Mouse (Mus musculus): ENCODE data around the gene Ntm. TPM values are rescaled to one million over a fixed set of nuclear protein-coding genes. Genes with fewer than 3 reads are reported as not detected.

Ntm gene
- polyA plus RNA-seq, 1 experiment from 2014 or later, result 27.3 TPM

DNA sequence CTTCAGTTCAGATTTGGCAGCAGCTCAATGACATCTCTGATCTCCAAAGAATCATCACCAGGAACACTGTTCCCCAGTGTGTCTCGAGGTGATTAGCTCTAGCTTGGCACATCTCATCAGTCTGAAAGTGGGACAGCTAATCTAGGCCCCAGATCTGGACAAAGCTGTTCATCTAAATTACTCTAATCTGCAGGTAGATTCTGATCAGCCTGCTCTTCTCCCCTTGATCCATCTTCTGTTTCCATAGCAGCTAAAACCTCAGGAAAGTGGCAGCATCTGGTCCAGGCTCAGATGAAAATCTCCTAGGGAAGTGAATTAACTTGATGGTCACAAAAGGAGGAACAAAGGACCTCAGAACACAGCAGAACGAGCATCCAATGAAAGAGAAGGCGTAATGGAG is 856.2 kb downstream of the Ntm start:
- Histone ChIP-seq H3K4me2 (no peak overlapping the region), H3K27me3 (no peaks in the 10 kb centered on the region), H3K36me3 (no peaks in the 10 kb centered on the region), H3K4me3 (no peak overlapping the region), H3K4me1 (no peaks in the 10 kb centered on the region), H3K9ac (no peak overlapping the region), H3K9me3 (no peaks in the 10 kb centered on the region), H3K27ac (no peak overlapping the region)
- 81% methylated on average over 3 of the region's 3 CpGs for WGBS
- ATAC-seq (ENCODE audit: insufficient number of reproducible peaks, low FRiP score, low TSS enrichment, low read depth), result no peak

DNA sequence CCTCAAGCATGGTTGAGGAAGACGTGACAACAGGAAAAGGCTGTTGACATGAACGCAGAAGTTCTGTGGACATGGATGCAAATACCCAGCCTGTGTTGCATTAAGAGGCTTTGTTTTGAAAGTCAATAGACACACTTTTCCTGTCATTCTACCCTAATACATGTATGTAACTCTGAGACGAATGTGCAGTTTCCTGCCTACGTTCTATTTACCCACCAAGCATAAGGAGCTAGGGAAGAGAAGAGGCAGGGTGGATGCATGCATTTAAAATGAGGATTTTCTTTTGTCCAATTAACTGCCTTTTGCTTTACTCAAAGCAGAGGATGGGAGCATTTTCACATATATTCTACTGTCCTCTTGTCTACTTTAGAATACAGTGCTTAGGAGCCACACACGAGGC is 858.5 kb downstream of the Ntm start:
- no peak overlapping the region for H3K9ac ChIP-seq
- ATAC-seq (ENCODE audit: insufficient number of reproducible peaks, low FRiP score, low TSS enrichment, low read depth), result no peak
- H3K9me3 ChIP-seq, result no peaks in the 10 kb centered on the region
- H3K4me3 ChIP-seq, result no peak overlapping the region
- H3K4me2 ChIP-seq, result no peak overlapping the region
- H3K27me3 ChIP-seq, result no peaks in the 10 kb centered on the region
- 90% methylated on average over 5 of the region's 5 CpGs for WGBS
- no peak overlapping the region for H3K27ac ChIP-seq
- H3K4me1 ChIP-seq, result no peaks in the 10 kb centered on the region
- no peaks in the 10 kb centered on the region for H3K36me3 ChIP-seq

DNA sequence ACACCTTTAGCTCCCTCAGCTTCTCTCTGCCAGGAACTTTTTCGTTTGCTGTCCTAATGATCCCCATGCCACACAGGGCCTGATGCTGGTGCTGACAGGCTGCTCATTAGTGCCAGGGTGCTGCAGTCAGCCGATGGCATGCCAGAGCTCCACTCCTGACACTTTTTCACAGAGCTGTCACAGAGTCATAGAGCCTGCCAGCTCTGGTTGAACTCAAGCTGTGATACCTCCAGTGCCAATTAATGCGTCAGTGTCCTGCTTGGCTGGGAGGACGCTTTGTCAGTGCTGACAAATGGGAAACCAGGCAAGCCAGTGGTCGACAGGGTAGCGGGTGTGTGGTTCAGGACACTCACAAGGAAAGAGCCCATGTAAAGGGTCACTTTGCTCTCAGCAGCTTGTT is 858.9 kb downstream of the Ntm start:
- Histone ChIP-seq H3K4me2 (no peak overlapping the region), H3K27me3 (no peaks in the 10 kb centered on the region), H3K9me3 (no peaks in the 10 kb centered on the region), H3K36me3 (no peaks in the 10 kb centered on the region), H3K4me1 (no peaks in the 10 kb centered on the region), H3K9ac (no peak overlapping the region), H3K4me3 (no peak overlapping the region), H3K27ac (no peak overlapping the region)
- ATAC-seq (ENCODE audit: insufficient number of reproducible peaks, low FRiP score, low TSS enrichment, low read depth), result no peak
- WGBS, result 58% methylated on average over 6 of the region's 6 CpGs

DNA sequence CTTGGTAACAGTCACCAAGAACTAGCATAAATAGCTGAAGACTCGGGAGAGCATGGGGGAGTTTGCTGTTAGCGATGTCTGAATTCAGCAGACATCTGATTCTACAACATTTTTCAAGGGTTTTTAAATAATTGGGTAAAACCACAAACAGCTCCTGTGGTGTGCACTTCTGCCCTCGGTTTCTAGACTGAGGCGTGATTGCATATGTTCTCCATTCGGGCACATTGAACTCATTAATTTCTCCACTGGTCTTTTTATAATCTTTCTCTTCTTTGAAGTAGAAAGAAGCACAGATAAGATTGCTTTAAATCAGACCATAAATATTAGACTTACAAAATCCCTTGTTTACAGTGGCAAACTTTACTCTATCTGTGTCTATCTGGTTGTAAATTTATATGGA is 862.3 kb downstream of the Ntm start:
- no peak overlapping the region for H3K4me2 ChIP-seq
- no peaks in the 10 kb centered on the region for H3K27me3 ChIP-seq
- no peak for ATAC-seq (ENCODE audit: insufficient number of reproducible peaks, low FRiP score, low TSS enrichment, low read depth)
- 29% methylated on average over 5 of the region's 5 CpGs for WGBS
- H3K27ac ChIP-seq, result no peak overlapping the region
- no peaks in the 10 kb centered on the region for H3K4me1 ChIP-seq
- no peaks in the 10 kb centered on the region for H3K36me3 ChIP-seq
- no peaks in the 10 kb centered on the region for H3K9me3 ChIP-seq
- no peak overlapping the region for H3K4me3 ChIP-seq
- H3K9ac ChIP-seq, result no peak overlapping the region

DNA sequence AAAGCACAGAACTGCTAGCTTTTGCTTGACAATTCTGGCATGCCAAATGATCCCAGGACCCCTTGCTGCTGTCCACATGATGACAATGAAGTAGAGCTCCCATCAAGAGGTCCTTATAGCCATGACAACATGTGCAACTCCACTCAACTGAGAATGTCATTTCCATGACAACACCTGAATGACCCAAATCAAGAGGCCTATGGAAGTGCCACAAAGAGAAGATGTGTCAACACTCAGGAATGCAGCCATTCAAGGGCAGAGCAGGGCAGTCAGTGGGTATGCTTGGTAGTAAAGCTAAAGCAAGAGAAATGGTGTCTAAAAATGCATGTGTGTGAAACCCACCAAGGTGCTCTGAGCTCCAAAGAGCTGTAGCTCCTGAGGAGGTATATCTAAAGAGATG is 870.5 kb downstream of the Ntm start:
- Histone ChIP-seq H3K27me3 (no peaks in the 10 kb centered on the region), H3K4me3 (no peak overlapping the region), H3K27ac (no peak overlapping the region), H3K9me3 (no peaks in the 10 kb centered on the region), H3K9ac (no peak overlapping the region), H3K4me2 (no peak overlapping the region), H3K4me1 (no peaks in the 10 kb centered on the region; the same call in 1 of the 2 replicates), H3K36me3 (no peaks in the 10 kb centered on the region)
- ATAC-seq (ENCODE audit: insufficient number of reproducible peaks, low FRiP score, low TSS enrichment, low read depth), result no peak

DNA sequence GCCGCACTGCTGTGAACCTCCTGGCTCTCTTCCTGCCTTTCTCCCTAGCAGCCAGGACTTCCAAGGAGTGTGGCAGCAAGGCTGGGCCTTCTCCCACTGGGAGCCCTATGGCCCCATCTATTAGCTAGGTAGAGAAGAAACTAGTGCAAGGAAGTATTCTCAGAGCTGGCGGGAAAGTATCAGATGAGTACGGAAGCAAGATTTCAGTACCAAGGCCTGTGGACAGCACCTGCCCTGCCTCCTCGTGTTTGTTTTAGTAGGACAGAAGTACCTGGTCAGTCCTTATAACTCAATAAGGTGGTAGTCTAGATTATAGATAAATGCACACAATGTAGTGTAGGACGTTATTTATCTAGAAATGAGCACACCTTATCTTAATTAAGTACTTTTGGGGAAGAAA is 874.3 kb downstream of the Ntm start:
- Histone ChIP-seq H3K9ac (no peak overlapping the region), H3K9me3 (no peaks in the 10 kb centered on the region), H3K4me1 (no peaks in the 10 kb centered on the region; the same call in 1 of the 2 replicates), H3K36me3 (no peaks in the 10 kb centered on the region), H3K4me2 (no peak overlapping the region), H3K27me3 (no peaks in the 10 kb centered on the region), H3K4me3 (no peak overlapping the region), H3K27ac (no peak overlapping the region)
- 50% methylated on average over 5 of the region's 5 CpGs for WGBS
- ATAC-seq (ENCODE audit: insufficient number of reproducible peaks, low FRiP score, low TSS enrichment, low read depth), result no peak

DNA sequence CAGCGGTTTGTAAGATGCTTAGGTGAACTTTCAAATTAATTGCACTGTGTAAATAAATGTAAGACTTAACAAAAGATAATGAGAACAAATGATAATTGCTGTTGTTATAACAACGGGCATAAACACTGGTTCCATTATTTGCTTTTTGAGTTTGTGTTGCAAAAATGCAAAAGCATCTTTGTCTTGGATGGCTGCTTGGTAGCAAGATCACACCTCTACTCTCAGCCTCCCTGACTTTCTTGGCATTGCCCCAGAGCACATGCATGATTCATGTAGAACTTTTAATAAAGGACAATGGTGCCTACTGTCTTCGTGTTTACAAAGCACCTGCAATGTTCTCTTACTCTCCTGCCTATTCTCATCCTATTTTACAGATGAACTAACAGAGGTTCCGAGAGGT is 875.3 kb downstream of the Ntm start:
- H3K9me3 ChIP-seq, result no peaks in the 10 kb centered on the region
- no peak overlapping the region for H3K4me3 ChIP-seq
- 77% methylated on average over 4 of the region's 4 CpGs for WGBS
- H3K4me2 ChIP-seq, result no peak overlapping the region
- H3K4me1 ChIP-seq, result no peaks in the 10 kb centered on the region; the same call in 1 of the 2 replicates
- no peaks in the 10 kb centered on the region for H3K27me3 ChIP-seq
- no peak for ATAC-seq (ENCODE audit: insufficient number of reproducible peaks, low FRiP score, low TSS enrichment, low read depth)
- H3K27ac ChIP-seq, result no peak overlapping the region
- H3K36me3 ChIP-seq, result no peaks in the 10 kb centered on the region
- H3K9ac ChIP-seq, result no peak overlapping the region

DNA sequence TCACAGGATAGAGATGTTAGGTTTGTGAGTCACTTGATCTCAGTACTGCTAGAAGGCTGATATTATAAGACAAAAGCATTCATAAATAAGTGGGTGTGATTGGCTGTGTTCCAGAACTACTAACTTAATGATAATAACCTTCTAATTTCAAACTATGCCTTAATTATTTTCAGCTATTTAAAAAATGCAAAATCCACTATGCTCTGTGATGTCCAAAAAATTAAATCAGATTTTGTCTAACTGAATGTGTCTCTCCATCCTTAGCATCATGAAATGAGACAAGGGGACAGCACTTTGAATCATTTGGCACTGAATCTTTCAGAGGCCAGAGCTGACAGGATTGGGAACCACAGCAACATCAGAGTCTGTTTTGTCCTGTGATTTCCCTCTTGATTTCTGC is 875.8 kb downstream of the Ntm start:
- ATAC-seq (ENCODE audit: insufficient number of reproducible peaks, low FRiP score, low TSS enrichment, low read depth), result no peak
- no peaks in the 10 kb centered on the region for H3K36me3 ChIP-seq
- H3K4me3 ChIP-seq, result no peak overlapping the region
- H3K27ac ChIP-seq, result no peak overlapping the region
- no peak overlapping the region for H3K4me2 ChIP-seq
- no peaks in the 10 kb centered on the region for H3K27me3 ChIP-seq
- no peaks in the 10 kb centered on the region for H3K9me3 ChIP-seq
- no peaks in the 10 kb centered on the region; the same call in 1 of the 2 replicates for H3K4me1 ChIP-seq
- H3K9ac ChIP-seq, result no peak overlapping the region

DNA sequence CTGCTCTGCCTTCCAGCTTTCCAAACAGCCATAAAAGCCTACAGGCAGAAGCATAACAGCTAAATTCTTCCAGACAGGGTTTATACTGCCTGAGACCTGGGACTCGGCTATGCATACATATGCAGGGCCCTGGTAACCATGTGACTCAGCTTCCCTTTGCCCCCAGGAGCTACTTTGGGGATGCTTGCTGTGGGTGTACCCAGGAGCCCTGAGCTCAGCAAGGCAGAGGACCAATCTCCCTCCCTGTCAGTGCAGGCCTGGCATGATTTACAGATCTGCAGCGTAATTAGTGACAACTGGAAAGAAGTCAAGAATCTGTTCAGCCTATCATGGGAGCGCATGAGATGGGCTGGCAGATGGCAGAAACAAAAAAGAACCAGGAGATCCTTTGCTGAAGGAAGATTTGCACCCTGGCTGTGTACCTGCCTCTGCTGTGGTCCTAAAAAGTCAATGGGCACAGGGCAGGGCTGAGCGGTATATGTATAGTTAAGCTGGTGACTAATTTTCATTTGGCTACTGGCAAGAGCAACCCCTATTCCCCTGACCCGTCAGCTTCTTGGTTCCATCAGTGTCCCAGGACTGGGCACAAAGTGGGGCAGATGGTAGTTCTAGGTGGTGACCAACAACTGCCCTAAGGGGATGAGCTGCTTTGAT is 886.9 kb downstream of the Ntm start:
- H3K9me3 ChIP-seq, result no peaks in the 10 kb centered on the region
- WGBS, result 68% methylated on average over 5 of the region's 5 CpGs
- H3K4me2 ChIP-seq, result no peak overlapping the region
- no peak for ATAC-seq (ENCODE audit: insufficient number of reproducible peaks, low FRiP score, low TSS enrichment, low read depth)
- no peak overlapping the region for H3K9ac ChIP-seq
- H3K27ac ChIP-seq, result no peak overlapping the region
- H3K4me3 ChIP-seq, result no peak overlapping the region
- no peaks in the 10 kb centered on the region for H3K36me3 ChIP-seq
- no peaks in the 10 kb centered on the region for H3K4me1 ChIP-seq
- H3K27me3 ChIP-seq, result no peaks in the 10 kb centered on the region

DNA sequence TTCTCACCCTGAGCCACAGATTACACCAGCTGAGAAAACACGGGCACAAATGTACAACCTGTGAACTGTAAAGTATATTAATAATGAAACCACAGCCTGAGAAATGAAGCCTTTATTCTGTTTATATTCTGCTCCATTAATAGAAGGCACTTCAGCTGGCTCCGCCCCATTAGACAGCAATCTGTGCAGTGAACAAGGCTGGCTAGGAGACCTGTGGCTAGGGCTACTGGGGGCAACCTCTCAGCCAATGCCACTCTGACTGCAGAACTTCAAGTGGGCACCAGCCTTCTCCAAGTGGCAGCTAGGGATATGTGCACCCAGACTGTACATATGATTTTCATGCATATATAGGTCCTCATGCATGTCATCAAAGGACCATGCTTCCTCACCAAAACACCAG is 887.7 kb downstream of the Ntm start:
- WGBS, result 71% methylated on average over 2 of the region's 2 CpGs
- no peak for ATAC-seq (ENCODE audit: insufficient number of reproducible peaks, low FRiP score, low TSS enrichment, low read depth)
- Histone ChIP-seq H3K9me3 (no peaks in the 10 kb centered on the region), H3K4me2 (no peak overlapping the region), H3K27ac (no peak overlapping the region), H3K27me3 (no peaks in the 10 kb centered on the region), H3K36me3 (no peaks in the 10 kb centered on the region), H3K9ac (no peak overlapping the region), H3K4me3 (no peak overlapping the region), H3K4me1 (no peaks in the 10 kb centered on the region)

DNA sequence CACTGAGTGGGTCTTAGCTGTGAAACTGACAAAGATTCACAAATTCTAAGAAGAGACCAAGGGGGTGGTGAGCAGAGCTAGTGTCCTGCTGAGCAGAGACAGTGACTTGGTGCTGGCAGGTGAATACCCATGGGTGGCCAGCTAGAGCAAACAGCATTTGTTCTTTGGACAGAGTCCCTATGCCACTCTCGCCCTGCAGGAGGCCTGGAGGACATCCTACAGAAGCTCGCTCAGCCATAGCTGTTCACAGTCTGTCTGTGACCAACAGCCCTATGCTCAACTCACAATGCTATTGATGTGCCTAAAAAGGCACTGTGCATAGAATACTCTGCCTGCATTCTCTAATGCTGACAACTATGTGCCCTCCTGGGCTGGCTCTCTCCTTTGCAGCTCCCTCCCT is 888.4 kb downstream of the Ntm start:
- H3K9me3 ChIP-seq, result no peaks in the 10 kb centered on the region
- no peaks in the 10 kb centered on the region for H3K4me1 ChIP-seq
- WGBS, result 80% methylated on average over 2 of the region's 2 CpGs
- no peak overlapping the region for H3K27ac ChIP-seq
- no peak overlapping the region for H3K9ac ChIP-seq
- H3K4me3 ChIP-seq, result no peak overlapping the region
- H3K36me3 ChIP-seq, result no peaks in the 10 kb centered on the region
- no peaks in the 10 kb centered on the region for H3K27me3 ChIP-seq
- H3K4me2 ChIP-seq, result no peak overlapping the region
- ATAC-seq (ENCODE audit: insufficient number of reproducible peaks, low FRiP score, low TSS enrichment, low read depth), result no peak

DNA sequence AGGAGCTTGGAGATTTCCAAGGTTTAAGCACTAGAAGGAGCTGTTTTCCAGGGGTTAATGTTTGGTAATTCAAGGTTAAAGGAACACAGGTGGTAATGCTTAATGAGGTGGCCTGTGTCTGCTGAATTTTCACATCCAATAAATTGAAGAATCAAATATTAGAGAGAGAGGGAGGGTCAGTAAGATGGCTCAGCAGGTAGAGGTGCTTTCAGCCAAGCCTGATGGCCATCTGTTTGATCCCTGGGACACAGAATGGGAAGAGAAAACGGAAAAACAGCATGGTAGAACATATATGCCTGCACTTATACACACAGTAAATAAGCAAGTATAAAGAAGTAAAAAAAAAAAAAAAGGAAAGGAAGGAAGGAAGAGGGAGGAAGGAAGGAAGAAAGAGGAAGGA is 890.9 kb downstream of the Ntm start:
- no peak overlapping the region for H3K4me2 ChIP-seq
- no peak overlapping the region for H3K9ac ChIP-seq
- no peaks in the 10 kb centered on the region for H3K36me3 ChIP-seq
- no peak overlapping the region for H3K27ac ChIP-seq
- no peak for ATAC-seq (ENCODE audit: insufficient number of reproducible peaks, low FRiP score, low TSS enrichment, low read depth)
- no peaks in the 10 kb centered on the region for H3K27me3 ChIP-seq
- WGBS, result 44% methylated on average over 1 of the region's 1 CpGs
- H3K4me3 ChIP-seq, result no peak overlapping the region
- H3K4me1 ChIP-seq, result no peaks in the 10 kb centered on the region
- no peaks in the 10 kb centered on the region for H3K9me3 ChIP-seq

DNA sequence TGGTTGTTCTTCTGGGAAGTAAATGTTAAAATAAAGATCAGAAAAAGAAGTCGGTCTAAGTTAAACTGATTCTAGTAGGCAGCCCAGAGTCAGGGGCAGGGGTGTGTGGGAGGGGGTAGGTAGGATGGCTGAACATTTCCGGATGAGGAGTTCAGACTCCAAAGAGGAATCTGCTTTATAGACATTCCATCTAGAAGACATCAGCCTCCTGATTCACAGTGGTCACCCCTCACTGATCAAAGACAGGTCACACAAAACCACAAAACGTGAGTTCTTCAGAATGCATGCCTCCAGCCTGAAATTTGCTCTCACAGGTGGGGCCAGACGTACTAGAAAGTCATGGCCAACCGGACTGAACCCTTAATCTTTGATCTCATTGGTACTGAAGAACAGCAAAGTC is 895.4 kb downstream of the Ntm start:
- H3K4me1 ChIP-seq, result no peaks in the 10 kb centered on the region
- H3K27me3 ChIP-seq, result no peaks in the 10 kb centered on the region
- 77% methylated on average over 5 of the region's 5 CpGs for WGBS
- H3K4me3 ChIP-seq, result no peak overlapping the region
- no peak overlapping the region for H3K4me2 ChIP-seq
- H3K27ac ChIP-seq, result no peak overlapping the region
- no peak for ATAC-seq (ENCODE audit: insufficient number of reproducible peaks, low FRiP score, low TSS enrichment, low read depth)
- H3K36me3 ChIP-seq, result no peaks in the 10 kb centered on the region
- H3K9ac ChIP-seq, result no peak overlapping the region
- H3K9me3 ChIP-seq, result no peaks in the 10 kb centered on the region
